Mouse (Mus musculus) cortical plate, adult 2 months (tissue): ENCODE measurements around the gene Ppm1l.

Experiments used
- CTCF ChIP-seq: fragments of 200-500 bp; IDR thresholded peaks from 2 replicates; pipeline ENCODE4 v1.5.1; 2011; ENCODE audit warnings: mild to moderate bottlenecking, control low read depth, low read length; ENCODE audit not compliant: insufficient read depth; ENCODE audit errors: extremely low read depth
- POLR2A ChIP-seq: fragments of 200-500 bp; IDR thresholded peaks from 2 replicates; pipeline ENCODE4 v1.6.1; 2011; ENCODE audit warnings: mild to moderate bottlenecking, low read length, control low read depth; ENCODE audit not compliant: insufficient read depth; ENCODE audit errors: extremely low read depth

- TF ChIP-seq POLR2A (no peak), CTCF (peak; percentile 74)
Measured at GRCm38 (mm10) chr3:69481835-69482234, 165.2 kb downstream of the Ppm1l start.
